Mouse (Mus musculus) urinary bladder, postnatal 10 days (tissue): ENCODE data around the gene Cd44.

Experiments
- DNase-seq: peaks from one replicate; pipeline ENCODE4 v3.0.0; 2022; ENCODE audit warnings: low spot score

Gene Cd44

DNA sequence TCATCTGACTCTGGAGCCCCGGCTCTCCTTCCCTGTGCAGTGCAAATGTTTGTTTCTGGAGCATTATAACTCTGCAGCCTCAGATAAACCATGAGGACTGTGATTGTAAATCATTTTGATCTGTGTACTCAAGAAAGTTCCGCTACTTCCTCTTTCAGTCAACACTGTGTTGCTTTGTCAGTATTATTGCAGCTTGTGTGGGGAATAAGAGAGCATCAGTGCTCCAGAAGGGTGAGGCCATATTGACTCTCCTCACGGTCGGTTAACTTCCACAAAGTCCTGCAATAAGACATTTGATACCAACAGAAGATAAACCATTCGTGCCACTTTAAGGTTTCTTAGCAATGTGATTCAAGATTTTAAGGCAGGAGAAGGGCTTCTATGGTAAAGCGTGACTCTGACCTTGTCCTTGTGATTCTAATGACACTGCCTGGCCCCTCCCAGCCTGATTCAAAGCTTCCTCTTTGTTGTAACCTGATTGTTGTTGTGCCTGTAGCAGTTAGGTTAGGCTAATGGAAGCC lies 86.1 kb downstream of the Cd44 start:
- DNase-seq = no peak

DNA sequence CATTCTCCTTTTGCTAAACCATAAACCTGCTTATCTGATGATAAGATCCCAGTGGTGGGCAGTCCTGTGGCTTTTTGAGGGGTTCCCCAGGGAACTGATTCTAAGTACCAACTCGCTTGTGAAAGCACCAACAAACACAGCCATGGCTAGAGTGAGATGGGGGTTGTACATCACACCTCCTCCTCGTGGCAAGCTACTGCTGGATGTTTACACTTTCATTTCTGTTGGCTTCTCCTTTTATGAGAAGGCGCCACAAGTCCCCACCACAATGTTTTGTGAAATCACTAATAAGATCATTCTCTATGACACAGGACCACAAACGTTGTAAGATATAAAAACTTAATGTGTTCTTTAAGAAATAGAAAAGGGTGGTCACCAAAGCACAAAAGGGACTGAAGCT lies 88.7 kb downstream of the Cd44 start:
- DNase-seq = no peak

DNA sequence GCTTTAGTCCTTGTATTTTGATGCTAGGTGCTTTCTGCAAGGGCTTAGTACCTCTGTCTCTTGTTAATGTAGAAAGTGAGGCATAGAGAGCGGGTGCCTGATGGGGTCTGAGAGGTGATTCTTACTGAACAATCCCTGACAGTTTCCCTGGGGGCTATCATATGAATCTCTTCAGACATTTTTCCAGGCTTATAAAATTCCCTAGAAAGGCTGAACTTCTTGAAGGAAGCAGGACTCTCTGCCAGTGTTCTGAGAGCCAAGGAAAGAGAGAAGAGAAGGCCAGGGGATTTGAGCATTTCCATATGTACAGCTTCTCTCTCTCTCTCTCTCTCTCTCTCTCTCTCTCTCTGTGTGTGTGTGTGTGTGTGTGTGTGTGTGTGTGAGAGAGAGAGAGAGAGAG lies 92.0 kb downstream of the Cd44 start:
- no peak for DNase-seq

DNA sequence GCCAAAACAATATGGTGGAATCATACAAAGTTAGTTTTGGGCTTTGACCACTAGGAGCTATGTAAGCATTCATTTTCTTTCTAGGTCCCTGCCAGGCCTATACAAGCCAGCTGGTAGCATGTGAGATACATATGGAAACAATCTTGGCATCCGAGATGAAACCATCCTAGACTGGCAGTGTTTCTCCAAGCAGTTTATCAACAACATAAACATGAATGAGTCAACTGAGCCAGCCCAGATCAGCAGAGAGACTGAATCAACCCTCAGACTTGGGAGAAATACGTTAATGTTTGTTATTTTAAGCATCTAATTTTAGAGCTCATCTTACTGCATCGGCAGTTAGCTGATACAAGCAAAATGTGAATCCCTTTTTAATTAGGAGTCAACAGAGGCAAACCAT lies 93.8 kb downstream of the Cd44 start:
- DNase-seq = no peak

DNA sequence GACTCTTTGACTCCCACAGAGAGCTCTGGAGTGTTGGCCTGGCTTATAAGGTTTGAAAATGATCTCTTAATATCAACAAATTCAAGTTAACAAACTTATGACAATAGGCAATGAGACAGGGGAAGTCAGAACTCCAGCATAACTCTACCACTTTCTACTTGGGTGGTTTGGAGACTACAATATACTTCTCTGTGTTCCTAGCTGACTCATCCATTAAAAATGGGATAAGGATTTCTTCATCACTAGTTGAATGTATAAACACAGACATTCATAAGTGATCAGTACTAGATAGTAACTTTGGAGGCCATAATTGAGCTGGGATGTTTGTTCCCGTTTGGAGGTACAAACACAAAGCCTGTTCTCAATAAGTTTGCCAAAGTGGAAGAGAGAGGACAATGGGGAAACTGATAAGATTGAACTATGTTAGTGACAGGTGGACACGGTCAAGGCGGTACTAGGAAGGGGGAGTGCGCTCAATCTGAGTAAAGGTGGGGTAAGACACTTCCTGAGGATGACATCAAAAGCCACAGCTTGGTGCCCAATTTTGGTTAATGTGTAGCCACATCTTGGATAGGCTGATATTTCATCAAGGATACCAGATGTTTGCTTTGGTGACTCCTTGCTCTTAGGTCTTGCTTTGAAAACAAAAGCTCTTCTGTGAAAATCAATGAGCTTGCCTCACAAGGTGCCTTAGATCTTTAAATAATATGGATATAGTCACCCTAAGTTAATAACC lies 95.5 kb downstream of the Cd44 start:
- DNase-seq = no peak

DNA sequence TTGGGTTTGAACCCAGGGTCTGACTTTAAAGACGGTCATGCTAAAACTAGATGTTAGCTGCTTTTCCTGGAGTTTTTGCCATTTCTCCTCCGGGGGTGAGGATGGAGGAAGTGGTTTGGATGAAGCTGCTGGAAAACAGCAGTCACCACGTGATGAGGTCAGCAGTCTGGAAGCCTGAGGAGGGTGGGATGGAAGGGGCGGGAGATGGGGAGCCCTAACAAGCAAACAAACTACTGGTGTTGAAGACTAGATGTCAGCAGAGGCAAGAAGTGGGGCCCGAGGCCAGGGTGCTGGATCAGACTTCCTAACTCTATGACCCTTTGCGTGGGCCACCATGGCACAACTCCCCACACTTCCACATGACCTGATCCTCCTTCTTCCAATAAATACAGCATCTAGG lies 96.2 kb downstream of the Cd44 start:
- no peak for DNase-seq

DNA sequence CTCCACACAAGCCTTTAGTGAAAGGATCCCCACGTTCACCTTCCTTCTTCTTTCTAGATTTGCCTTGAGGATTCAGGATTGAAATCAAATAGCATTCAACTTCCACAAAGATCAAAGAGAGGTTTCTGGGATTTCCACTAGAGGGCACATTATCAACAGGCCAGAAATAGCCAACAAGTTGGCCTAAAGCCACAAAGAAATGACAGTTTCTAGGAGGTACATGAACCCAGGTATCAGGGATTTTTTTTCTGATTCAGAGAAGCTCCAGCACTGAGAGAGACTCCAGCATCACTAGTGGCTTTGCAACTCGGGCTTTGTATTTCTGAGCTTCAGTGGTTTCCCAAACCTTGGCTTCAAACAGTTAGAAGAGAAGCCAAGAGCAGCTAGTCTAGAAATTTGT lies 97.4 kb downstream of the Cd44 start:
- DNase-seq = no peak

DNA sequence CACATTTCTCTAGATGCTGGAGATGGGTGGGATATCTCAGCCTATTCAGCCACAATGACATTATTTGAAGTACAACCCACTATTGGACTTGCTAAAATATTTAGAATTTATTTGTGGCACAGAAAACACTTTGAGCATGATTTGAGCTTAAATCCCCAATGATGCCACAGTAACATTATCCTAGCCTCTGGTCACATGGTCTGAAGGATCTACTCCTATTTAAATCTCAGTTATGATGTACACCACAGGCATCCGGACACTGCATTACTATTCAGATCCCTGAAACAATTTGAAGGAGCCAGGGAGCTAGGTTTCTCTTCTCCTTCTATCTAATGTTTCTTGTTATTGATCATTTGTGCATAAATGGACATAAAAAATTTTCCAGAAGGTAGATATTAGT lies 99.6 kb downstream of the Cd44 start:
- no peak for DNase-seq

DNA sequence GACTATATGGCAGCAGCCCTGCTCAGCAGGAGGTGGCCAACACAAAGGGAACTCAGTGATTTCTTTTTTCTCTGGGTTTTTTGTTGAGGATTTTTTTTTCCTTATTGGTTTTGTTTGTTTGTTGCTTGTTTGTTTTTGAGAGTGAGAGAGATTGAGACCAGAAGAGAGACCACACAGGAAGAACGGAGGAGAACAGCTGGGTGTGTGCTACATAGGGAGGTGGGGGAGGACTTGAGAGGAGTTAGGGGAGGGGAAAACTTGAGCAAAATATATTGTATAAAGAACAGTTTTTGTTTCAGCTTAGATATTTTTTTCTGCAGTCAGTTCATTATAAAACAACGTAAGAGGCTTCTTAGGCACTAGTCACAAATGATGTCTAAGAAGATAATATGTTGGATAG lies 103.3 kb downstream of the Cd44 start:
- DNase-seq = no peak

DNA sequence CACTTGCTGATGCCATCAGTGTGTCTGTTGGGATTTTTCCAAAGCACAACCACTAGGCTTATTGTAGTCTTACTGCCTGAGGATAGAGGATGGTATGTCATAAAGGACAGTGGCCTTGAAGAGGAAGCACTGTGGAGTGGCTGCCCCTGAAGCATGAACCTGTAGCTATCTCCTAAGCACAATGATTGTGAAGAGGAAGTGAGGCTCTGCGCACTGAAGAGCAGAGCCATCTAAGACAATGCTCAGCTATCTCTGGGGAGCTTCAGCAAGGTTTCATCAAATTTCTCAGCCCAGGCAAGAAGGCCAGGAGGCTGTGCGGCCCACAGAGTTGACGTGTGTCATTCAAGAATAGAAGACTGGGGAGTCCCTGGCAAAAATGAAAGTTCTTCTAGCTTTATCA lies 106.4 kb downstream of the Cd44 start:
- no peak for DNase-seq

DNA sequence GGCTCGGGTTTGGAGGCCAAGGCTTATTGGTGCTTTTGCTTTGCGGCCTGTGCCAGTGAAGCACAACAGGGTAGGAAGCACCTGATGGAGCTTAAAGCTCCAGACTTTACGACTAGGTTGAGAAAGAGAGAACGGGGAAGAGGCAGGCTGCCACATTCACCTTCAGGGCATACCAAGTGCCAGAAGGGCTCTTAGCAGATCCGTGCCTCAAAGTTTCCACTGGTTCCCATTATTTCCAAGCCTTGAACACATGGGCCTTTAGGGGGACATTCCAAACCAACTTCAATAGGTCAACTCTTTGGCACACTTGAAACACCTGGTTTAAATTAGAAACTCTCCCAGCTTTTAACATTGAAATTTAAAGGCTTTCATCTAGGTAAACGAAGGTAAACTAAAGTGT lies 108.7 kb downstream of the Cd44 start:
- DNase-seq = no peak

DNA sequence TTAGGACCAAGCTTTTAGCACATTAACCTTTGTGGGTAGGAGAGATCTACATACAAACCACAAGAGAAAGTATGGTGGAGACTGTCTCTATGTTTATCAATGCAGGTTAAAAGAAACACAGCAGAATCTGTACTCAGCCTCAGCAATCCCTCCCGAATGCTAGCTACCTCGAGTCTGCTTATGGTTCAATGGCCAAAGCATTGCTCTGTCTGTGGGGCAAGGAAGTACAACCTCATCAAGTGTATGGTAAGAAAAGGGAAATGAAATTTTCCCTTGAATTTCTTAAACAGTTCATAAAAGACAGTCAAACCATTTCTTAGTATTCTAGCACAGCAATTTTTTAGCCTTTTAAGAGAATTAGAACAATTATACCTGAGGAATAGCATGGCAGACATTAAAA lies 109.8 kb downstream of the Cd44 start:
- DNase-seq = no peak

DNA sequence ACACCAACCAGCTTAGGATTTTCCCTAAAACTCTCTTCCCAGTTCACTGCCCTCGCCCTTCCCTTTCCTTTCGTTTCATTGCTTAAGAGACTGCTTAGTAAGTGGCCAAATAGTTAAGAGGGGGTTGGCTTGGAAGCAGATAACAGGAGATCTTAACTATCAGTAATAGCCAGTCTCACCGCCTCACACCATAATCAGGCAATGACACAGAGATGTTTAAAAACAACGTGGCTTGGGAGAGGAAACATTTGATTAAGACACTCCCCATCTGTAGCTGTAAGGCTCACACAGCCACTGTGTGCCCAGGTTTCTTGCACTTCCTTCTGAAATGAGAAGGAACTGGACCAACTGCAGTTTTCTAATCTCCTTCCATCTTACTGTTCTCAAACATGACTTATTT lies 115.8 kb downstream of the Cd44 start:
- DNase-seq = no peak

DNA sequence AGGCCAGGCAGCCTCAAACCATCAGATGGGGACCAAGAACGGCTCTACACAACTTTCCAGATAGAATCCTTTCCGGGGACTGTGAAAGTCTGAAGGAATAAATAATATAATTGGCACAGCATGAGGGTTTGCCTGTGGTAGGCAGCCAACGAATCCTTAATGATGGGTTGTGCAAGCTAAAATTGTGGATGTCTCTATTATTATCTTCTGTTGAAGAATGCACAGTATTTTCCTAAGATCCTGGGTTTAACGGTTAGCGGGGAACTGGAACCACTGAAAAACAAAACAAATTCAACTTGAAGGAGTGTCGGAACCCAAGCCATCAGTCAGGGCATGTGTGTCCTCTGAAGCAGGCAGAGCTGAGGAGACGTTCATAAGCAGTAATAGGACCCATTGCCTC lies 118.7 kb downstream of the Cd44 start:
- DNase-seq = no peak

DNA sequence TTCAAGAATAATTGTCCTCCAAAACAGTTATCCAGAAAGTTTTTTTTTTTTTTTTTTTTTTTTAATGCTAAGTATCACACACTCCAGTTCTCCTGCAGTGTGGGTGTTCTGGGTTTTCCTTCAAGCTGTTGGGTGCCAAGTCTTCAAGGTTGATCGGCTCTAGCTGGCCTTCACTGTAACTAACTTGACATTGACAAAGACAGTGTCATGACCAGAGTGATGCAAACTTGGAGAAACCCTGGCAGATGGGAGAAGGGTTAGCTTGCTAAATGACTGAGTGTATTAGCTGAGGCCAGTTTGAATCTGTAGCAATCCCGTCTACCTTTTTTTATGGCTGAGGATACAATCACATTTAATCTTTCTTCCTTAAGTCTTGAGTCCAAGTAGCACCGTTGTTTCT lies 123.3 kb downstream of the Cd44 start:
- DNase-seq = no peak

DNA sequence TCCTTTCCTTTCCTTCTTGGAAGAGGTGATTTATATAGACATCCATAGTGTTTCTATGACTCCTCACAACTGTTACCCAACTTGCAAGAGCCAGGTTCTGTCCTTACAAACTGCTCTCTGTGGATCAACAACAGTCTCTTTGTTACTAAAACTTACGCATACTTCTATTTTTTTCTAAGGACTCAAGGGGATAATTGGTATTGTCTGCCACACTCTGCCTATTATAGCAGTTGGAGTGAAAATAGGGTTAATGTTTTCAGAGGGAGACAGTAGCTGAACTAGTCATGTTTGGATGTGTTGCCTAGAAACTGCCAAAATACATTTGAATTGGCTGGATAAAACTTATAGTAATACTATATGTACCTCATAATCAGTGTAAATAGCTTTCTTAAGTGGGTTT lies 125.9 kb downstream of the Cd44 start:
- no peak for DNase-seq

DNA sequence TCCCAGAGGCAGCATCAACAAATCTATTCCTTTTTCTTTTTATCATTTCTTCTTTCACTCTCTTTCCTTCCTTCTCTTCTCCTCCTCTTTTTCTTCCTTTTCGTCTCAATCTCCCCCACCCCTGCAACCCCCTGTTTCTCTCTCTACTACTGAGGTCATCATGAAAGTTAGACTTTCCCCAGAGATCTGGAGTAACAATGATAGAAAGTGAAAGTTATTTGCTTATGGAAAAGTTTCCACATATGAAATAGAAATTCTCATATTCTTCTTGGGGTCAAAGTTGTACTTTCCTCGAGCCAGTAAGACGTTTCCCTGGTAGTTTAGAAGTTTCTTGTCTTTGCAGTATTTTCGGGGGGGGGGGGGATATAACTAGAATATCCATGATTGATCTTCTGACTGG lies 126.8 kb downstream of the Cd44 start:
- no peak for DNase-seq

DNA sequence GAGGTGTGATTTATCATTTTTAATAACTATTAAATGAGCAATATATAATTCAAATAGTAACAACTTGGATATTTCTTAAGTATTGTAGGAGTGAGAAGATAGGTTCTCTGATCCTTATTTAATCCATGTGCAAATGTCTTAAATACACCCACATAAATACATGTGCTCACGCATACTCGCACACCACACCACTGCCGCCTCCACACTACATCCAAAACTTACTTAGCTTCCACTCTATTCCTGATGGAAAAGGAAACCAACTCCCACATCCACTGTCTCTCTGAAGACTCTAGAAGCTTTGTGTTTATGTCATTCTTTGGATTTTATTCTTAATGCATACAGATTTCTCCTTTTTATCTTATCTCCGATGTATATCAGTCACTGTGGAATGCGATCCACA lies 129.2 kb downstream of the Cd44 start:
- DNase-seq = no peak

DNA sequence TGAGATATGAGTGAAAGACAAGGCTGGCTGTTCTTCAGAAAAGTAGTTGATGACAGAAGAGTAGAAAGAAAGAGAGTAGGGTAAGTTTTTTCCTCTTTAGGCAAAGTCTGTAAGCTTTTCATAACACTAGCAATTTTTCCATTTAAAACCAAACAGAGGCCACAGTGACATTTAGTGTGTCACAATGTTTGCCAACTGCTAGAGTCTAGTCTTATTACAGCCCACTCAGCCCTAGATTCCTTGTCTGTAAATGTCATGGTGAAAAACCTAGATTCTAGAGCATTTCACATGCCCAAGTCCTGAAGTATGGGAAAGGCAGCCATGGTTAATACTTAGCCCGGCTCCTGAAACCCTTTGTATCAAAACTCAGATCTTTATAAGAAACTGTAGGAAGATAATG lies 130.2 kb downstream of the Cd44 start:
- no peak for DNase-seq

DNA sequence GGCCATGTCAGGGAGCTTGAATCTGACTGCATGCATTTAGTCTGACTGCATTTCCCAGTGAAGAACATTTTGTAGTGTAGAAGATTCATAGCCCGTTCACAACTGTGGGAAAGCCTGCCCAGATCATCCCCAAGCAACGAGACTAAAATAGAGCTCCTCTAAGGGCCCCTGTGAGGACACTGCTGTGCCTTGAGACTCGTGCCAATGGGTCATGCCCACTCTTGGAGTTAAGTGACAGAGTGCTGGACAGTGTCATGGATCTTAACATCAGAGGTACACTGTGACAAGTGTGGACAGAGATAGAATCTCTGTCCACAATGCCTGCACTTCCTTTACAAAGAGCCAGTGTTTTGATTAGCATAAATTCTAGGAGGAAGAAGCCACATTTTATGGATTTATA lies 133.2 kb downstream of the Cd44 start:
- DNase-seq = no peak

DNA sequence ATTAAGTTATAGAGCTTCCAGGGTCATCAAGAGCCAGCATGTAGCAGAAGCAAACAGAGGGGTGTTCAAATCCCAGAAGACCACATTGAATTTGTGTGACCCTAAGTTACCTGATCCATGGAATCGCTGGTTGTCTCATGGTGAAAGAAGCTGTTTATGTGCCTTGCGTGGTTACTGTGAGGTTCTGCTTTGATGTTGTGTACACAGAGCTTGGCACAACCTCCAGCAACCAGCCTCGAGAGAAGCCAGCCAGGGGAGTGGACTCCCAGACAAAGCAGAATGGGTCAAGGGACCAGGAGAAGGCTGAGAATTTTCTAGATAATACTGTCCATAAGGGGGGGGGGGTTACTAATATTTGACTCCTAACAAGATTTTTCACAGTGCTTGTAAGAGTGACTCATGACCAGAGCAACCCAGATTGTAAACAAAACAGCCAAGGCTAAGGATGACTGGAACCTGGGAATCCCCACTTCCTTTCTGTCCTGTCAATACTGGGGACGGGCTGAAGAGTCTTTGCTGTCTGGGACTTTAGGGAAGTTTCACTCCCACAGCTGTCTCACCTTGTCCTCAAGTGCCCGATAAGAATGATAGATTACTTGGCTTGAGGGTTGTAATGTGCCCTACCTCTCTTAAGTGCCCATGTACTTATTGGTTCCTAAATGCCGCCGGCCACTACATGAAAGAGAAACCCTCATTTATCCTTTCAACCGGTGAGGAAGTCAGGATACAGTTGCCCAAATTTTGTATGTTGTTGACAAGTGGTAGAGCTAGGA lies 136.7 kb downstream of the Cd44 start:
- DNase-seq = no peak

DNA sequence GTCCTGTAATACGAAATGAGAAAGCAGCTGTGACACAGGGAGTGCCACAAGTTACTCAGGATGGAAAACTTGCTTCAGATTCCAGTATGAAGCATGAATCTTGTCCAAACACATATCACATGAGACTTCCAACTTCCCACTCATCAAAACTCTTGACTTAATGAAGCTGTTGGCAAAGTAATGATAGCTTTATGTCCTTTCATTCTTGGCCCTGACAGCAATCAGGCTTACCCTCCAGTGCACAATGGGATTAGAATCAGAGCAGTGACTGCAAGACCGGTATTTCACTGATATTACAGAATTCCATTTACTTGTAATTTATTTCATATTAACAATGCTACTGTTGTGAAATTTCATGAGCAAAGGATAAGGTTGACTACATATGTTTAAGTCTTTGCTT lies 137.5 kb downstream of the Cd44 start:
- no peak for DNase-seq

DNA sequence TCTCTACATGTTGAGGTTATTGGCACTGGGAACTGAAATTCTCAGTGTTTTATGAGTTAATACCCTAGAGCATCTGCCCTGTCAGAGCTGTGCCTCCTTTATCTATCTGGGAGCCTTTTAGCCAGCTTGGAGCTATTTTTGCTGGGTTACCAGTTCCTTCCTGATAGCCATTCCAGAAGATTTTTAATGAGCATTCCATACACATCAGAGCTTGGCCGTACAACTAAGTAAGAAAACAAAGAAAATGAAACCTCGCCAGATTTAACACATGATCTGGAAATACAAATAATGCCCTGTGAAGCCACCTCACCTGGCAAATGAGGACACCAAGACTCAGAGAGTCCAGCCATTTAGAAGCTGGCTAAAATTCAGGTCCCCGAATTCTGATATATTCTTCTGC lies 138.3 kb downstream of the Cd44 start:
- no peak for DNase-seq
